Mouse (Mus musculus) hindbrain, embryonic 15.5 days (tissue): Measurements from ENCODE around the gene Grm3. TPM values are rescaled to one million over a fixed set of nuclear protein-coding genes. Genes with fewer than 3 reads are reported as not detected.

Experiments
- ATAC-seq: fragments of 200-750 bp; cut with Nextera tagmentation; 2 replicates; pipeline ENCODE4 v1.8.0; 2017; ENCODE audit warnings: low read depth, moderate number of reproducible peaks, moderate TSS enrichment; ENCODE audit not compliant: low FRiP score
- H3K27ac ChIP-seq: fragments of 300-500 bp; sonication (generic); replicated peaks from 2 replicates; pipeline ENCODE4 v1.5.1; 2015; ENCODE audit warnings: mild to moderate bottlenecking, inconsistent platforms
- H3K27me3 ChIP-seq: fragments of 300-500 bp; sonication (generic); 2 replicates; pipeline ENCODE4 v1.6.1; 2015; ENCODE audit warnings: control low read depth, inconsistent platforms
- H3K36me3 ChIP-seq: fragments of 300-500 bp; sonication (generic); 2 replicates; pipeline ENCODE4 v1.6.1; 2015; ENCODE audit warnings: control low read depth, inconsistent platforms
- H3K4me1 ChIP-seq: fragments of 300-500 bp; sonication (generic); replicated peaks from 2 replicates; pipeline ENCODE4 v1.6.1; 2015; ENCODE audit warnings: control low read depth, inconsistent platforms
- H3K4me2 ChIP-seq: fragments of 300-500 bp; sonication (generic); 2 replicates; pipeline ENCODE4 v1.6.1; 2015; ENCODE audit warnings: moderate library complexity, mild to moderate bottlenecking, inconsistent platforms
- H3K4me3 ChIP-seq: fragments of 300-500 bp; sonication (generic); 2 replicates; pipeline ENCODE4 v1.5.1; 2015; ENCODE audit warnings: mild to moderate bottlenecking, inconsistent platforms
- H3K9ac ChIP-seq: fragments of 300-500 bp; sonication (generic); 2 replicates; pipeline ENCODE4 v1.6.1; 2015; ENCODE audit warnings: inconsistent platforms
- H3K9me3 ChIP-seq: fragments of 300-500 bp; sonication (generic); 2 replicates; pipeline ENCODE4 v1.6.1; 2016; ENCODE audit warnings: control low read depth, inconsistent platforms
- WGBS: fragments of 180-500 bp; shearing (Covaris S2); methylation state at CpG from one replicate; pipeline ENCODE4 v1.1.7; 2015; 5-methylcytosine and 5-hydroxymethylcytosine counted together
- polyA plus RNA-seq: library from polyadenylated mRNA; unstranded; fragments of >200 nt; fragmentation: Nextera tagmentation; extraction: Ambion mirVana; gene quantifications from 2 replicates; pipeline ENCODE4 v1.2.1, GENCODE M21; 2015

Grm3 gene
- polyA plus RNA-seq, 1 experiment from 2014 or later = 68.2 TPM

DNA sequence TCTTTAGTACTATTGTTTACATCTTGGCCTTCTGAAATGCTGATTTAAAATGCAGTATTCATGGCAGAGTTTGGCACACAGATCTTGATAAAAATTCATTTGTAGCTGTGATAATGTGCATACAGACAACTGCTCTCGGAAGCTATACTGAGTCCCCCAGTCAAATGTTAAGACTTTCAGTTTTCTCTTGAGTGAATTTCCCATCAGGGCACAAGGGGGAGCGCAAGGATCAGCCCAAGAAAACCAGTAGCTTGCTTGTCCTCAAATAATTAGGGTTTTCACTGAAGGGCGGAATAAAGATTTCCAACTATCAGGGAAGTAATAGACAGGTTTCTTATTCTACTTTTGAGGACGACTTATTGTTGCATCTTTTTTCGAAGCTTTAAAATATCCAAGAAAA, 275.4 kb downstream of the Grm3 start:
- Histone ChIP-seq H3K27me3 (no peaks in the 10 kb centered on the region), H3K4me2 (no peak overlapping the region), H3K9me3 (no peaks in the 10 kb centered on the region), H3K27ac (no peak overlapping the region), H3K4me1 (no peaks in the 10 kb centered on the region), H3K36me3 (no peaks in the 10 kb centered on the region), H3K9ac (no peak overlapping the region), H3K4me3 (no peak overlapping the region)
- no peak for ATAC-seq
- WGBS = 72% methylated on average over 5 of the region's 5 CpGs

DNA sequence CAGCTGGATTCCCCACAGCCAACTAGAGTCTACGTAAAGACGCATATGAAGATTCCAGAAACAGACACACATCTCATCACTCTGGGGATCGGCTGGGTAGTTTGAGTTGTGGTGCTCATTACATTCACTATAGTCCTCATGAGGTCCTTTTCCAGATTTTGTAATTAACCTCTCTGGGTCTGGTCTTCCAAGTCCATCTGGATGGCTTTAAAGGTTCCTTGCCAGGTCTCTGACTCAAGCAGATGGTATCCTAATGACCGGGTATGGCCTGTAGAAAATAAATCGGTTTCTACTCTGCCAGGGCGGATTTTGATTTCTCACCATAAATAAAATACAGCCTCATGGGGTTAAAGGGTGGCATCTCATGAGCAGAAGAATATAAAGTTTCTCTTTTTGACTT, 276.0 kb downstream of the Grm3 start:
- Histone ChIP-seq H3K9ac (no peak overlapping the region), H3K4me1 (no peaks in the 10 kb centered on the region), H3K36me3 (no peaks in the 10 kb centered on the region), H3K4me3 (no peak overlapping the region), H3K27ac (no peak overlapping the region), H3K27me3 (no peaks in the 10 kb centered on the region), H3K4me2 (no peak overlapping the region), H3K9me3 (no peaks in the 10 kb centered on the region)
- 78% methylated on average over 6 of the region's 6 CpGs for WGBS
- no peak for ATAC-seq

DNA sequence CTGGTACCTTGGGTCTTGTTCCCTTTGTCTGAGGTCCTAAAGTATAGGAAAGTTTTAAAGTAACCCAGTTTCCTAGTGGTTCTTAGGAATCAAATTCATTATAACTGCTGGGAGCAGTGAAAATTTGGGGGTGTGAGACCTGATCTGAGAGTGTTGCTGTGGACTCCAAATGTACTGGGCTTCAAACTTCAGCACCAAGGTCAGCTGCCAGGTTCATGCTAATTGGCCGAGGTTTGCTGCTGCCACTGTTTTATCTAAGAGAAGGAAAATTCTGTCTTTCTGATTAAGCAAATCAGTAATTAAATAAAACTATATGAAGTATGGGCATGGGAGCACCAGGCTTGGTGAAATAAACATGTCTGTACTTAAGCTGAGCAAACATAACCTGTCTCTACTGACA, 278.8 kb downstream of the Grm3 start:
- no peak overlapping the region for H3K4me3 ChIP-seq
- H3K9ac ChIP-seq = no peak overlapping the region
- H3K27ac ChIP-seq = no peak overlapping the region
- no peaks in the 10 kb centered on the region for H3K9me3 ChIP-seq
- 24% methylated on average over 1 of the region's 1 CpGs for WGBS
- H3K36me3 ChIP-seq = no peaks in the 10 kb centered on the region
- no peaks in the 10 kb centered on the region for H3K27me3 ChIP-seq
- ATAC-seq = no peak
- no peak overlapping the region for H3K4me2 ChIP-seq
- no peaks in the 10 kb centered on the region for H3K4me1 ChIP-seq
